Mouse (Mus musculus): Measurements from ENCODE around the gene Myh4. TPM values are rescaled to one million over a fixed set of nuclear protein-coding genes. Genes with fewer than 3 reads are reported as not detected.

Myh4 gene
- polyA plus RNA-seq, 1 experiment from 2014 or later = 0.09 TPM

DNA sequence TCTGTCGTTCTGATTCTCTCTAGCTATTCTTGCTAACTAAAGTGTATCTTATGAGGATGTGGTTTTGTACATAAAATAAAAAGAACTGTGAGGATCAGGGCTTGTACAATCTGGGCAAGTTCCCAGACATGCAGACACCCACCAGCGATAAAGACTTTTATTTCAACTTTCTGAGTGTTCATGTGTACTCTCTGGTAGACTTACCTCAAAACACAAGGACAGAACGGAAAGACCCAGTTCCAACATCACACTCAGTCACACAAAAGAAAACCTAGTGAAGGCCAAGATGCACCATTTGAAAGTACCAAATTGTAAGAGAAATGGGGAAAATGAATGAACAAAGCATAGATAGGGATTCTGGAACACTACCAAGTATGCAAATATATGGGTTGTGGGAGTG, 9.1 kb upstream of the Myh4 start:
- Histone ChIP-seq H3K27ac (ENCODE audit: low read depth) (no peak overlapping the region), H3K9ac (ENCODE audit: low read length) (no peak overlapping the region), H3K4me2 (ENCODE audit: low read length) (no peak overlapping the region), H3K4me1 (replicated peaks; ENCODE audit: control insufficient read depth, insufficient read depth, low read length) (no peaks in the 10 kb centered on the region), H3K27me3 (replicated peaks; ENCODE audit: control insufficient read depth, insufficient read depth, low read length) (no peaks in the 10 kb centered on the region), H3K4me3 (ENCODE audit: low read depth, low read length) (no peak overlapping the region), H3K36me3 (ENCODE audit: control insufficient read depth, insufficient read depth, low read length) (no peaks in the 10 kb centered on the region), H3K9me3 (ENCODE audit: control insufficient read depth, low read length) (peaks cover 3% of the 10 kb centered on the region; the same call in 1 of the 2 replicates)
- no peak for DNase-seq (ENCODE audit: low spot score)
- 83% methylated on average over 3 of the region's 3 CpGs for WGBS
- no peak for ATAC-seq (replicated peaks; ENCODE audit: low FRiP score, low TSS enrichment, low read depth)

DNA sequence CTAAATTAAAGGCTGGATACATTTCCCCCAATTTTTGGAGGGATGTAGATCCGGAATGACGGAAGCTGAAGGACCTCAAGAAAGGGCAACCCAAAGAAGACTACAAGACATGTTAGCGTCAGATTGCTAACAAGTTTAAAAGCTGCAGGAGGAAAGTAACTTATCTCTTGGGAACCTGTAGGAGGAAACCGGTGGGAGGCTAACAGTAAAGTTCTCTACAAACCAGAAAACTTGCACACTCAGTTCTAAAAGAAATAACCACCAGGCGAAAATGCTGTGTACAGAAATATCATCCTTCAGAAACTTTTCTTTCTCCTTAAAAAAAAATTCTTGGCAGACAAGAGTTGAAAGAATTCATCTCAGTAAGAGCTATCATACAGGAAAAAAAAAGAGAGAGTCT, 8.7 kb upstream of the Myh4 start:
- no peak overlapping the region for H3K27ac ChIP-seq (ENCODE audit: low read depth)
- H3K36me3 ChIP-seq (ENCODE audit: control insufficient read depth, insufficient read depth, low read length) = no peaks in the 10 kb centered on the region
- no peak for DNase-seq (ENCODE audit: low spot score)
- no peak overlapping the region for H3K9ac ChIP-seq (ENCODE audit: low read length)
- no peak overlapping the region for H3K4me3 ChIP-seq (ENCODE audit: low read depth, low read length)
- H3K4me1 ChIP-seq (replicated peaks; ENCODE audit: control insufficient read depth, insufficient read depth, low read length) = no peaks in the 10 kb centered on the region
- no peak overlapping the region for H3K4me2 ChIP-seq (ENCODE audit: low read length)
- H3K27me3 ChIP-seq (replicated peaks; ENCODE audit: control insufficient read depth, insufficient read depth, low read length) = no peaks in the 10 kb centered on the region
- ATAC-seq (replicated peaks; ENCODE audit: low FRiP score, low TSS enrichment, low read depth) = no peak
- WGBS = 75% methylated on average over 5 of the region's 5 CpGs
- H3K9me3 ChIP-seq (ENCODE audit: control insufficient read depth, low read length) = peaks cover 3% of the 10 kb centered on the region; the same call in 1 of the 2 replicates

DNA sequence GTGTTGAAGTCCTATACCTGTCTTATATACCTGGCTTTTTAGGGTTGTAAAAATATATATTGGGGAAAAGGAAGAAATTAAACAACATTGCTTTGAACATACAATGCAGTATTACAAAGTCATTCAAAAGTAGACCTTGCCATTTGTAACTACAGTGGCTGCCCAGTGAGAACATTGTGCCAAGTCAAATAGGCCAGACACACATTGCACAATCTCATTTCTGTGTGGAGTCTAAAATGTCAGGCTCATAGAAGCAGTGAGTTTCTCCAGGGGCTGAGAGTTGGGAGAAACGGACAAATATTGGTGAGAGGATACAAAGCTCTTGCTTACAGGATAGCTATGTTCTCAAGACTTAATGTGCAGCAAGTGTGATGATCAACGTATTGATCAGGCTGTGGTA, 7.9 kb upstream of the Myh4 start:
- Histone ChIP-seq H3K27ac (ENCODE audit: low read depth) (no peak overlapping the region), H3K27me3 (replicated peaks; ENCODE audit: control insufficient read depth, insufficient read depth, low read length) (no peaks in the 10 kb centered on the region), H3K4me2 (ENCODE audit: low read length) (no peak overlapping the region), H3K4me1 (replicated peaks; ENCODE audit: control insufficient read depth, insufficient read depth, low read length) (no peaks in the 10 kb centered on the region), H3K9me3 (ENCODE audit: control insufficient read depth, low read length) (peaks cover 3% of the 10 kb centered on the region; the same call in 1 of the 2 replicates), H3K9ac (ENCODE audit: low read length) (no peak overlapping the region), H3K4me3 (ENCODE audit: low read depth, low read length) (no peak overlapping the region), H3K36me3 (ENCODE audit: control insufficient read depth, insufficient read depth, low read length) (no peaks in the 10 kb centered on the region)
- ATAC-seq (replicated peaks; ENCODE audit: low FRiP score, low TSS enrichment, low read depth) (no peak), DNase-seq (ENCODE audit: low spot score) (no peak)
- 77% methylated on average over 2 of the region's 2 CpGs for WGBS

DNA sequence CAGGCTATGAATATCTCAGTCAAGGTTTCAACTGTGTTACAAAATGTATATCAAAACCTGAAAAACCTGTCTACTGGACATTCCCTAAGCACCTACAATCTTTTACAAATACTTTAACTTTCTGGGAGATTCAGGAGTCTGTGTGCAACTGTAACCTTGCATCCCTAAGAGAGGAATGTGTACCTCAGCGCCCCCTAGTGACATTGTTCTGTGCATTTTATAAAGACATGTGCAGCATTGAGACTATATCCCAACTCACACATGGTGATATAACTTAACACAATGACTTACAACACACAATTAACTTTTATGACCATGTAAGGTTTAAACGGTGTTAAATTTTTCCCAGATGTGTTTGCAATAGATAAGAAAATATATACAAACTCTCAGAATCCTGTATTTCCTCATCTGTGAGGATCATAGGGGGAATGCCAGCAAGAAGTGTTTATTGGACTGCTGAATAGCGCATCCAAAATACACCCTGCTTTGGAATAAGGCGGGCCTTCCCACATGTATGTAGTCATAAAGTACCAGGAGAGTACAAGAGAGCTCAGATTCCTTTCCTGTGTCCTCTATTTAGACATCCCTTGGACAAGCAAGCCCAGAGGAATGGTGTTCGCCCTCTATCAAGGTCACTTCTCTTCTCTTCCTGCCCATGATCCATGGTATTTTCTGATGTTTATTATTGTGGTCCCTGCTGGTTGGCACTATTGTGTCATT, 2.0 kb upstream of the Myh4 start:
- Histone ChIP-seq H3K4me1 (replicated peaks; ENCODE audit: control insufficient read depth, insufficient read depth, low read length) (no peaks in the 10 kb centered on the region), H3K4me2 (ENCODE audit: low read length) (no peak overlapping the region), H3K9ac (ENCODE audit: low read length) (no peak overlapping the region), H3K9me3 (ENCODE audit: control insufficient read depth, low read length) (peaks cover 3% of the 10 kb centered on the region; the same call in 1 of the 2 replicates), H3K27me3 (replicated peaks; ENCODE audit: control insufficient read depth, insufficient read depth, low read length) (no peaks in the 10 kb centered on the region), H3K27ac (ENCODE audit: low read depth) (no peak overlapping the region), H3K36me3 (ENCODE audit: control insufficient read depth, insufficient read depth, low read length) (no peaks in the 10 kb centered on the region), H3K4me3 (ENCODE audit: low read depth, low read length) (no peak overlapping the region)
- DNase-seq (ENCODE audit: low spot score) (no peak), ATAC-seq (replicated peaks; ENCODE audit: low FRiP score, low TSS enrichment, low read depth) (no peak)
- WGBS = 56% methylated on average over 5 of the region's 5 CpGs

DNA sequence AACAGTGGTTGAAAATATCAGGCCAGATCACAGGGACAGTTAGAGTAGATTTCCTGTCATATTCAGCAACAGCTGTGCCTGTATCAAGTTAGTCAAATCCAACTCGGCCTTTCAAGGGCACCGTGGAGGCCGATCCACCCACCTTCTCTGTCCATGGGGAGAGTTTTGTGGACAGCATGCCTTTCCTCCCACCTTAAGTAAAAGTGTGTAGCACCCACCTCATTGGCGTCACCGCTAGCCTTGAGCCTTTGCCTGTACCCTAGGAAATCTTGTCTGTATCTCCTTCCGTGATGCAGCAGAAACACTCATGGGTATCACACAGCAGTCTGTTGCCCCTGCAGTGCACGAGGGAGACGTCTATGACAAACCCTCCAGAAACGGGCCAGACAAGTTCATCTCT, 1.0 kb upstream of the Myh4 start:
- DNase-seq (ENCODE audit: low spot score) (no peak), ATAC-seq (replicated peaks; ENCODE audit: low FRiP score, low TSS enrichment, low read depth) (no peak)
- H3K36me3 ChIP-seq (ENCODE audit: control insufficient read depth, insufficient read depth, low read length) = no peaks in the 10 kb centered on the region
- no peak overlapping the region for H3K27ac ChIP-seq (ENCODE audit: low read depth)
- H3K4me1 ChIP-seq (replicated peaks; ENCODE audit: control insufficient read depth, insufficient read depth, low read length) = no peaks in the 10 kb centered on the region
- H3K4me3 ChIP-seq (ENCODE audit: low read depth, low read length) = no peak overlapping the region
- H3K9me3 ChIP-seq (ENCODE audit: control insufficient read depth, low read length) = peaks cover 3% of the 10 kb centered on the region; the same call in 1 of the 2 replicates
- WGBS = 78% methylated on average over 9 of the region's 9 CpGs
- no peak overlapping the region for H3K4me2 ChIP-seq (ENCODE audit: low read length)
- H3K9ac ChIP-seq (ENCODE audit: low read length) = no peak overlapping the region
- no peaks in the 10 kb centered on the region for H3K27me3 ChIP-seq (replicated peaks; ENCODE audit: control insufficient read depth, insufficient read depth, low read length)

DNA sequence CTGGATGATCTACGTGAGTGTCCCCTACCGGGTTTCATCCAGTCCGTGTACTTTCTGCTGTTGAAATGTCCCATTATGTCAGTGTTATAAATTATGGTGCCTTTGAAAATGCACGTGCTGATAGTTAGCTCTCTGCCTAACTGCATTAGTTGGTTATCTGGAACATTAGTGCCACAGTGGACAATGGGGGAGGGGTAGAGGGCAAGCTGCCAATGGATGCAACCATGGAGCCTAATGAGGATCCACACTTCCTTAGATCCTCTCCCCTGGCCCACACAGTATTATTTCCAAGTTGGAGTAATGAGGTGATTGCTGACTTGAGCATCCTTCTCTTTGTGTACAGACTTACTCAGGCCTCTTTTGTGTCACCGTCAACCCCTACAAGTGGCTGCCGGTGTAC, 3.2 kb downstream of the Myh4 start:
- Histone ChIP-seq H3K9me3 (ENCODE audit: control insufficient read depth, low read length) (no peaks in the 10 kb centered on the region), H3K4me3 (ENCODE audit: low read depth, low read length) (no peak overlapping the region), H3K4me1 (replicated peaks; ENCODE audit: control insufficient read depth, insufficient read depth, low read length) (no peaks in the 10 kb centered on the region; the same call in 1 of the 2 replicates), H3K36me3 (ENCODE audit: control insufficient read depth, insufficient read depth, low read length) (no peaks in the 10 kb centered on the region), H3K9ac (ENCODE audit: low read length) (no peak overlapping the region), H3K27me3 (replicated peaks; ENCODE audit: control insufficient read depth, insufficient read depth, low read length) (no peaks in the 10 kb centered on the region), H3K4me2 (ENCODE audit: low read length) (no peak overlapping the region), H3K27ac (ENCODE audit: low read depth) (no peak overlapping the region)
- DNase-seq (ENCODE audit: low spot score) (no peak), ATAC-seq (replicated peaks; ENCODE audit: low FRiP score, low TSS enrichment, low read depth) (no peak)
- 81% methylated on average over 6 of the region's 6 CpGs for WGBS

DNA sequence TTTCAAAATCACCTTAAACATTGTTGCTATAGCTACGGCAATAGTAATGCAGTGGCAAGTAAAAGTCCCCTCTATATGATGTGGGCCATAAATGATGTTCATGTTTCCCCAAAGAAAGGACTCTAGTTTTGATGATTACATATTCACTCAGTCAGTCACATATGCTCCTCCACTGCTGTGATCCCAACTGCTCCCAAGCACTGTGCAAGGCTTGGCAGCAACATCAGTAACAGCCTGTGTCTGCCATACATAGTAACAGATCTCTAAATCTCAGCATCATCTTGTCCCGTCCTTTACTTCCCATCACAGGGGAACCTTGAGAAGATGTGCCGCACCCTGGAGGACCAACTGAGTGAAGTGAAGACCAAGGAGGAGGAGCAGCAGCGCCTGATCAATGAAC, 15.9 kb downstream of the Myh4 start:
- H3K9me3 ChIP-seq (ENCODE audit: control insufficient read depth, low read length) = no peaks in the 10 kb centered on the region
- no peak overlapping the region for H3K4me3 ChIP-seq (ENCODE audit: low read depth, low read length)
- H3K4me1 ChIP-seq (replicated peaks; ENCODE audit: control insufficient read depth, insufficient read depth, low read length) = no peaks in the 10 kb centered on the region
- H3K9ac ChIP-seq (ENCODE audit: low read length) = no peak overlapping the region
- no peak for DNase-seq (ENCODE audit: low spot score)
- H3K27me3 ChIP-seq (replicated peaks; ENCODE audit: control insufficient read depth, insufficient read depth, low read length) = no peaks in the 10 kb centered on the region
- WGBS = 90% methylated on average over 4 of the region's 4 CpGs
- ATAC-seq (replicated peaks; ENCODE audit: low FRiP score, low TSS enrichment, low read depth) = no peak
- H3K36me3 ChIP-seq (ENCODE audit: control insufficient read depth, insufficient read depth, low read length) = no peaks in the 10 kb centered on the region
- H3K27ac ChIP-seq (ENCODE audit: low read depth) = no peak overlapping the region
- H3K4me2 ChIP-seq (ENCODE audit: low read length) = no peak overlapping the region

DNA sequence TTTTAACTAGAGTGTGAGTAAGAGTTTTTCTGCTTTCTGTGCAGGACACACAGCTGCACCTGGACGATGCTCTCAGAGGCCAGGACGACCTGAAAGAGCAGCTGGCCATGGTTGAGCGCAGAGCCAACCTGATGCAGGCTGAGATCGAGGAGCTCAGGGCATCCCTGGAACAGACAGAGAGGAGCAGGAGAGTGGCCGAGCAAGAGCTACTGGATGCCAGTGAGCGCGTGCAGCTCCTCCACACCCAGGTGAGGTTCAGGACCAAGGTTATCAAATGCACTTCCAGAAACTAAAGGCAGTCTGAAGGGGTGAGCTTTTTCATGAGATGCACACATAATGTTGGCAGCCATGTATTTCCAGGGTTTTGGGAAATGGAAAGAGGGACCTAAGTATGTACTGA, 19.2 kb downstream of the Myh4 start:
- Histone ChIP-seq H3K4me2 (ENCODE audit: low read length) (no peak overlapping the region), H3K27me3 (replicated peaks; ENCODE audit: control insufficient read depth, insufficient read depth, low read length) (no peaks in the 10 kb centered on the region), H3K27ac (ENCODE audit: low read depth) (no peak overlapping the region), H3K36me3 (ENCODE audit: control insufficient read depth, insufficient read depth, low read length) (no peaks in the 10 kb centered on the region), H3K4me1 (replicated peaks; ENCODE audit: control insufficient read depth, insufficient read depth, low read length) (no peaks in the 10 kb centered on the region), H3K9me3 (ENCODE audit: control insufficient read depth, low read length) (no peaks in the 10 kb centered on the region), H3K9ac (ENCODE audit: low read length) (no peak overlapping the region), H3K4me3 (ENCODE audit: low read depth, low read length) (no peak overlapping the region)
- 88% methylated on average over 7 of the region's 7 CpGs for WGBS
- no peak for ATAC-seq (replicated peaks; ENCODE audit: low FRiP score, low TSS enrichment, low read depth)
- DNase-seq (ENCODE audit: low spot score) = no peak

DNA sequence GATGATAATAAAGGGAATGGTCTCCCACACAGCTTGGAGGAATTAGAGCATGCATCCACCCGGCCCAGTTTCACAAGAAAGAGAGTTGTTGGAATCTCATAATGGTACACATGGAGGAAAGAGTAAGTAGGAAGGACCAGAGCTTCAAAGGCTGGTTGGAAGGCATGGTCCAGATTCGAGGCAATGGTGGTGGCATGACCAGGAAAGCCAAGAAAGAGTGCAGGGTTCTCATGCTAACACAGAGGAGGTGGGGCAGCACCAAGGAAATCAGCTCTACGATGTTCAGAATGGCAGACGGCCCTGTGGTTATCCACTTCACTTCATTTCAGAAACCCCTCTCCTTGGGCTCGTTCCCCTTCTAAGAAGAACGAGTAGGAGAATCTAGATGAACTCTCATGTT, 23.1 kb downstream of the Myh4 start:
- Histone ChIP-seq H3K27me3 (replicated peaks; ENCODE audit: control insufficient read depth, insufficient read depth, low read length) (no peaks in the 10 kb centered on the region), H3K9ac (ENCODE audit: low read length) (no peak overlapping the region), H3K36me3 (ENCODE audit: control insufficient read depth, insufficient read depth, low read length) (no peaks in the 10 kb centered on the region), H3K27ac (ENCODE audit: low read depth) (no peak overlapping the region), H3K4me3 (ENCODE audit: low read depth, low read length) (no peak overlapping the region), H3K4me1 (replicated peaks; ENCODE audit: control insufficient read depth, insufficient read depth, low read length) (no peaks in the 10 kb centered on the region), H3K9me3 (ENCODE audit: control insufficient read depth, low read length) (no peaks in the 10 kb centered on the region), H3K4me2 (ENCODE audit: low read length) (no peak overlapping the region)
- 81% methylated on average over 6 of the region's 6 CpGs for WGBS
- no peak for ATAC-seq (replicated peaks; ENCODE audit: low FRiP score, low TSS enrichment, low read depth)
- no peak for DNase-seq (ENCODE audit: low spot score)
